Mouse (Mus musculus): ENCODE results near the gene Tbcc. TPM values are rescaled to one million over a fixed set of nuclear protein-coding genes. Genes with fewer than 3 reads are reported as not detected.

Gene Tbcc
- polyA plus RNA-seq, 1 experiment from 2014 or later, result 40.2 TPM

DNA sequence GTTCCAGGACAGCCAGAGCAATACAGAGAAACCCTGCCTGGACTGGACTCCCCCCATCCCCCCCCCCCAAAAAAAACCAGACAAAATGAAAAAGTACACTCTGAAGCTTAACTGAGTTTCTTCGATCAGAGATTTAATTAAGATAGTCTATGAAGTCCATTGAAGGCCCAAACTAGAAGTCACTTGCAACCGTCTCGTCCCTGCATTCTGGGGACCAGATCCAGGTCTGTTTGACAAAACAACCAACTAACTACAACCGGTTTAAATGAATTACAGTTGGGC lies 34.4 kb upstream of the Tbcc start:
- no peak for ATAC-seq
- Histone ChIP-seq H3K36me3 (ENCODE audit: control insufficient read depth, insufficient read depth) (no peaks in the 10 kb centered on the region), H3K27me3 (replicated peaks; ENCODE audit: control insufficient read depth, insufficient read depth, low read length) (no peaks in the 10 kb centered on the region), H3K4me1 (replicated peaks; ENCODE audit: control insufficient read depth, insufficient read depth, low read length) (0 out of 2 replicates have a peak, but pooled peaks cover 4% of the 10 kb centered on the region), H3K4me2 (replicated peaks; ENCODE audit: low read depth) (peak overlapping the region; percentile 70), H3K9me3 (ENCODE audit: control insufficient read depth) (no peaks in the 10 kb centered on the region), H3K4me3 (ENCODE audit: low read depth, low read length) (peak overlapping the region; percentile 83), H3K9ac (ENCODE audit: low read depth, low read length) (peak overlapping the region; percentile 100), H3K27ac (ENCODE audit: low read depth, low read length) (peak overlapping the region; percentile 100)
- 10% methylated on average over 4 of the region's 4 CpGs for WGBS
- TF ChIP-seq CTCF (IDR thresholded peaks at IDR 0.05; ENCODE audit: low read depth), result no peak

DNA sequence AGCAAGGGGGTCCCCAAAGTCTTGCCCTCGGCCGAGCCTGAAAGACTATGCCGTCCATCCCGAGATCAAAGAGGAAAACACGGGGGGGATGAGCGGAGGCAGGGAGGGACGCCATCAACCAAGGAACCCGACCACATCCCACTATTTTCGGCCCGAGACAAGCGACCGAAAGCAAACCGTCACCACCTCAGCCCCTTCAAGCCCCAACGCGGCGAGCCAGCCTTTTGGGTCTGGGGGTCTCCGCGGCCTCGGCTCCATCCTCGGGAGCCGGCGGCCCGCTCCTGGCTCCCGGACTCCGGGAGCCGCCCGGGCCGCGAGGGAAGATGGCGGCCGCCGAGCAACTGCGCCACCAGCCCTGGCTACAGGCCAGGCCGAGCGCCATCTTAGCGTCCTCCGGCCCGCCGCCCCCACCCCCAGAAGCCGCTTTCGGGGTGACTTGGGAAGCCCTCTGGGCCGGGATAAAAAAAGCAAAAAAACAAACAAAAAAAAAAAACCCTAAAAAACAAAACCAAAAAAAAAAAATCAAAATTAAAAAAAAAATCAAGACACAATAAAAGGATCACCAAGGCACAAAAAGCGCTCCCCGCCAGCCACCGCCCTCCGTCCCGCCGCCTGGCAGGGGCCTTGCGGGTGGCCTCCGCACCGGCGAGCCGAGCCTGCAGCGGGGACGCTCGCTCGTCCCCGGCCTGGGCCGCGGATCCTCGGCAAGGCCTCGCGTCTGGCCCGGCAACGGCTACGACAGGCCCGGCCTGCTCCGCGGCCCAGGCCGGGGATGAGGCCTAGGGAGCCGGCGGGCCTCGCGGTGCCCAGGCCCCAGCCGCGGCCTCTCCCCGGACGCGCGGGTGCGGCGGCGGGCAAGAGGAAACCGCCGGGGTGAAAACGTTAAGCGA lies 33.8 kb upstream of the Tbcc start:
- peak; percentile 65 for ATAC-seq
- H3K27ac ChIP-seq (ENCODE audit: low read depth, low read length), result peak overlapping the region; percentile 100
- under 1% methylated on average over 86 of the region's 87 CpGs for WGBS
- H3K4me3 ChIP-seq (ENCODE audit: low read depth, low read length), result peak overlapping the region; percentile 83
- H3K4me2 ChIP-seq (replicated peaks; ENCODE audit: low read depth), result peak overlapping the region; percentile 70
- no peaks in the 10 kb centered on the region for H3K27me3 ChIP-seq (replicated peaks; ENCODE audit: control insufficient read depth, insufficient read depth, low read length)
- TF ChIP-seq CTCF (IDR thresholded peaks at IDR 0.05; ENCODE audit: low read depth), result no peak
- H3K4me1 ChIP-seq (replicated peaks; ENCODE audit: control insufficient read depth, insufficient read depth, low read length), result 0 out of 2 replicates have a peak, but pooled peaks cover 4% of the 10 kb centered on the region
- no peaks in the 10 kb centered on the region for H3K9me3 ChIP-seq (ENCODE audit: control insufficient read depth)
- H3K36me3 ChIP-seq (ENCODE audit: control insufficient read depth, insufficient read depth), result no peaks in the 10 kb centered on the region
- H3K9ac ChIP-seq (ENCODE audit: low read depth, low read length), result peak overlapping the region; percentile 100

DNA sequence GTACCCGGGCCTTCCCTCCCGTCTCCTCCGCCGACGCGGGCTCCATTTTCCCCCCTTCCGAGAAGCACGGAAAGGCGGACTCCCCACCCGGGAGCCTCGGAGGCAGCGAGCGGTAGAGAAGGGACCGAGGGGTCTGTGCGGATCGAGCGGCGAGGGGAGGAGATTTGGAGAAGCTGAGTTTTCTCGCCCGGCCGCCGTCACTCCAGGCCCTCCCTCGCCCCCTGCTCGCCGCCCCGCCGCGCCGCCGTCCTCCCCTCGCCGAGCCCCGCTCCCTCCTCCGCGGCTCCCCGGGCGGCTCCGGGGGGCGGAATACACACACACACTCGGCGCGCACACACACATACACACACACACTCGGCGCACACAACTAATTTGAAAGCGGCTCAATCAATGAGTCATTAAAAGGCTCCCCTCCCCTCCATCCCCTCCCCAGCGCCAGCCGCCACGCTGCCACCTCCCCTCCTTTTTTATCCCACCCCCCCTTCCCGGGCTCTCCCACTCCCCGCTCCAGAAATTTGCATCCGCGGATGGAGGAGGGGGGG lies 33.1 kb upstream of the Tbcc start:
- no peaks in the 10 kb centered on the region for H3K27me3 ChIP-seq (replicated peaks; ENCODE audit: control insufficient read depth, insufficient read depth, low read length)
- 0% methylated on average over 32 of the region's 52 CpGs for WGBS
- no peaks in the 10 kb centered on the region for H3K9me3 ChIP-seq (ENCODE audit: control insufficient read depth)
- H3K4me2 ChIP-seq (replicated peaks; ENCODE audit: low read depth), result peak overlapping the region; percentile 70
- TF ChIP-seq CTCF (IDR thresholded peaks at IDR 0.05; ENCODE audit: low read depth), result no peak
- H3K4me1 ChIP-seq (replicated peaks; ENCODE audit: control insufficient read depth, insufficient read depth, low read length), result 0 out of 2 replicates have a peak, but pooled peaks cover 4% of the 10 kb centered on the region
- peak; percentile 65 for ATAC-seq
- peak overlapping the region; percentile 100 for H3K9ac ChIP-seq (ENCODE audit: low read depth, low read length)
- H3K36me3 ChIP-seq (ENCODE audit: control insufficient read depth, insufficient read depth), result no peaks in the 10 kb centered on the region
- H3K27ac ChIP-seq (ENCODE audit: low read depth, low read length), result peak overlapping the region; percentile 100
- H3K4me3 ChIP-seq (ENCODE audit: low read depth, low read length), result peak overlapping the region; percentile 83

DNA sequence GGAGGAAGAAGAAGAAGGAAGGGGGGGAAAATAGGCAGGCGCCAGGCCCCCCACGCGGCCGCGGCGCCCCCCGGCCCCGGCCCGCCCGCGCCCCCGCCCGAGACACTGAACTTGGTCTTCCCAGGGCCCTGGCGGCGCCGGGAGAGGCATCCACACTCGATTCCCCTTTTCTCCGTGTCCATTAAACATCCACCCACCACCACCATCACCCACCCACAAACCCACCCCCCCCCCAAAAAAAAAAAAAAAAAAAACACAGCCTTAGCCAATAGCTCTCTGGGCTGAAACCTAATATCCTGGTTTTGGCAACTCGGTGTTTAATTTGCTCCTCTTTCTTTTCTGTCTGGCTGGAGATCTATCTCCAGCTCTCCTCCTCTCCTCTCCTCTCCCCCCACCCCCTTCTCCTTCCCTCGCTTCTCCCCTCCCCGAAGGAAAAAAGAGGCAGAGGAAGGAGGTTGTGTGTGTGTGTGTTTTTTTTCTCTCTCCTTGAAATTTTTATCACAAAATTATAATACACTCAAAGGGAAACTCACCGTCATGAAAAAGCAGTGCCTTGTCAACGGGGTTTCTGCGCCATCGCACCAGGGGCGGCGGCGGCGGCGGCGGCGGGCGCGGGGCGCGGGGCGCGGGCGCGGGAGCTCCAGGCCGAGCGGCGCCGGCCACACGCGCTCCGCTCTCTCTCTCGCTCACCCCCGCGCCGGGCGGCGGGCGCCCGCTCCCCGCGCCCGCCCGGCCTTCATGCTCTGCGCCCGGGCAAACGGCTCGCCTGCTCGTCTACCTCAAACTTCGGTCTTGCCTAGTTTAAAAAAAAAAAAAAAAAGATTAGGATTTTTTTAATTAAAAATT lies 32.4 kb upstream of the Tbcc start, which contains the start of gene Bicral:
Bicral (minus strand) TSS at position 580 of the 846 bp plus-strand sequence.
- no peaks in the 10 kb centered on the region for H3K36me3 ChIP-seq (ENCODE audit: control insufficient read depth, insufficient read depth)
- H3K4me1 ChIP-seq (replicated peaks; ENCODE audit: control insufficient read depth, insufficient read depth, low read length), result 0 out of 2 replicates have a peak, but pooled peaks cover 4% of the 10 kb centered on the region
- H3K9me3 ChIP-seq (ENCODE audit: control insufficient read depth), result no peaks in the 10 kb centered on the region
- no peaks in the 10 kb centered on the region for H3K27me3 ChIP-seq (replicated peaks; ENCODE audit: control insufficient read depth, insufficient read depth, low read length)
- peak within 1 kb of the TSS; percentile 100 for H3K27ac ChIP-seq (ENCODE audit: low read depth, low read length)
- peak within 1 kb of the TSS; percentile 70 for H3K4me2 ChIP-seq (replicated peaks; ENCODE audit: low read depth)
- peak; percentile 29 for ATAC-seq
- no peak for TF ChIP-seq CTCF (IDR thresholded peaks at IDR 0.05; ENCODE audit: low read depth)
- WGBS, result under 1% methylated on average over 58 of the region's 65 CpGs
- H3K4me3 ChIP-seq (ENCODE audit: low read depth, low read length), result peak within 1 kb of the TSS; percentile 83
- H3K9ac ChIP-seq (ENCODE audit: low read depth, low read length), result peak within 1 kb of the TSS; percentile 100

DNA sequence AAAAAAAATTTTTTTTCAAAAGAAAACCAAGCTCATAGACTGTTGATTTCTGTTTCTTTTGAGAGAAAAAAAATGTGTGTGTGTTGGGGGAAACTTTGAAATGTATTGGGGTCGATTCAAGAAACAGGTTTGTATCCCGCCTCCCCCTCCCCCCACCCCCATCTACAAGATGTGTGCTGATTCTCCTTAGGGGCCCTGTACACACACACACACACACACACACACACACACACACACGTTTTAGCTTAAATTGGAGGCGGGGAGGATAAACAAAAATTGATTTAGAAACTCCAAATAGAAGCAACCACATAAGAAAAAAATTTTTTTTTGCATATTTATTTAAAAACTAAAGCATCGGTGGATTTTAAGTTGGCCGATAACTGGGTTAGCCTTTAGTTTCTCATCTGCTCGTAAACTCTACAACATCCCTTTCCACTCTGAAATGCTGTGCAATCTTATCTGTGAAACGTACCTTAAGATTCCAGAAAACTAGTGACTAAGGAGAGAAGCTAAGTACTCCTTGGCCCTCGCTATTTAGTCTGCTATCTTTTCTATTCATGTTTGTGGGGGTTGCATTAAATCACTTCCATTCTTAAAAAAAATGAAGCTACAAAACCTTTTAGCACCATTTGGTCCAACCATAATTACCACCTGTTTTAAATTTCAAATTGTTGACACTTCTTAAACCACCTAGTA lies 31.6 kb upstream of the Tbcc start:
- 17% methylated on average over 9 of the region's 9 CpGs for WGBS
- peak overlapping the region; percentile 100 for H3K9ac ChIP-seq (ENCODE audit: low read depth, low read length)
- H3K4me3 ChIP-seq (ENCODE audit: low read depth, low read length), result peak overlapping the region; percentile 83
- no peak for TF ChIP-seq CTCF (IDR thresholded peaks at IDR 0.05; ENCODE audit: low read depth)
- ATAC-seq, result no peak
- peak overlapping the region; percentile 70 for H3K4me2 ChIP-seq (replicated peaks; ENCODE audit: low read depth)
- H3K27ac ChIP-seq (ENCODE audit: low read depth, low read length), result peak overlapping the region; percentile 100
- no peaks in the 10 kb centered on the region for H3K4me1 ChIP-seq (replicated peaks; ENCODE audit: control insufficient read depth, insufficient read depth, low read length)
- H3K36me3 ChIP-seq (ENCODE audit: control insufficient read depth, insufficient read depth), result no peaks in the 10 kb centered on the region
- no peaks in the 10 kb centered on the region for H3K9me3 ChIP-seq (ENCODE audit: control insufficient read depth)
- no peaks in the 10 kb centered on the region for H3K27me3 ChIP-seq (replicated peaks; ENCODE audit: control insufficient read depth, insufficient read depth, low read length)

Measured in intestine, postnatal 0 days (tissue).